Mouse (Mus musculus): ENCODE measurements around the gene Angel1. TPM values are rescaled to one million over a fixed set of nuclear protein-coding genes. Genes with fewer than 3 reads are reported as not detected.
A peak's percentile ranks its signal among the peaks of the same experiment; 100 is the strongest.

The Angel1 gene
- polyA plus RNA-seq, 1 experiment from 2014 or later: 0.80 TPM

DNA sequence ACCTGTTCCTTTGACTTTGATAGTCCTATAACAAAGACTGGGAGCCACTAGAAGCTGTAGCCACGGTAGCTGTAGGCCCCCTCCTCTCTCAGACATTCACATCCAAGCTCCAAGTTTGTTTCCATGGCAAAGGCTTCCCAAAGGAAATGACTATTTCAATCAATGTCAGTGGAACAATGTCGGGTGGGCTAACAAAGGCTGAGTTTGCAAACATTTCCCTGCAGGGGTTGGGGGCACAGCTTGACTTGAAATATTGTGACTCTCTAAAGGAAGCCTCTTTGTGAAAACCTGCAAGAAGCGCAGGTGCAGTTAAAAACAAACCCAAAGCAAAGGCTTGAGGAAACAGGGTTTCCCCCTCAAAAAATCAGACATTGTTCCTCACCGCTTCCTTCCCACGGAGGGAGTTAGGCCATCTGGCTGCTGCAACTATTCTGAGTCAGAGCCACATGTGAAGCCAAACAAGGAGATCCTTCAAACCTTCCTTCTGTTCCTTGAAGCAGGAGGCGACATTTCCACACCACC lies 66.8 kb downstream of the Angel1 start:
- H3K9ac ChIP-seq (replicated peaks): no peak overlapping the region

DNA sequence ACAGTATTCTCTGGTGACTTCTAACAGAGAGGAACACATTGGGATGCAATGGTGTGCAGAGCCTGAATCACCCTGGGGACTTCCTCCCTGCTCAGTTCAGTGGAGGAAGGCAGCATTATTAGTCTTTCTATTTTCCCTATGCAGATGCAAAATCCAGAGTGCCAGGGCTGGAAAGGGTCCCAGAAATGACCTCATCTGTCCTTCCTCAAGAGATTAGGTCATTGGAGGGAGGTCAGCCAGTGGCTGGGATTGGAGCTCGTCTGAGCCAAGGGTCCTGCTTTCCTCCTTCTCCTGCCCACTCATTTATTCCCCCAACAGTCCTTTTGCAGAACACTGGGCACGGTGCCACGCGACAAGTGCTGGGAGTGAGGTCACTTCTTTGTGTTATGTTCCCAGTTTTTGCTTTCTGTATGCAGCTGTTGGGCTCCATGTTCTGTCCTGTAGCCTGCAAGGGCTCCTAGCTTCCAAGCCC lies 73.7 kb downstream of the Angel1 start:
- Histone ChIP-seq H3K4me2 (ENCODE audit: low read depth, low read length) (no peak overlapping the region), H3K9ac (replicated peaks) (no peak overlapping the region), H3K36me3 (replicated peaks; ENCODE audit: insufficient read depth, low read length) (no peaks in the 10 kb centered on the region), H3K27ac (ENCODE audit: low read depth) (no peak overlapping the region), H3K4me3 (ENCODE audit: low read depth, low read length) (no peak overlapping the region), H3K9me3 (ENCODE audit: low read length) (no peaks in the 10 kb centered on the region), H3K27me3 (ENCODE audit: insufficient read depth, low read length) (no peaks in the 10 kb centered on the region), H3K4me1 (ENCODE audit: insufficient read depth) (no peaks in the 10 kb centered on the region)
- ATAC-seq (no peak), DNase-seq (peak; percentile 26)
- 49% methylated on average over 4 of the region's 4 CpGs for WGBS (ENCODE audit: insufficient replicate concordance)
- TF ChIP-seq CTCF (IDR thresholded peaks at IDR 0.05; ENCODE audit: low read depth): no peak

More for the DNA sequence above, 66.8 kb downstream of the Angel1 start:
- Histone ChIP-seq H3K9me3 (ENCODE audit: low read length) (no peaks in the 10 kb centered on the region), H3K27me3 (ENCODE audit: insufficient read depth, low read length) (no peaks in the 10 kb centered on the region), H3K4me1 (ENCODE audit: insufficient read depth) (no peaks in the 10 kb centered on the region), H3K36me3 (replicated peaks; ENCODE audit: insufficient read depth, low read length) (no peaks in the 10 kb centered on the region), H3K27ac (ENCODE audit: low read depth) (peak overlapping the region; percentile 24; the same call in 1 of the 2 replicates), H3K4me3 (ENCODE audit: low read depth, low read length) (no peak overlapping the region), H3K4me2 (ENCODE audit: low read depth, low read length) (no peak overlapping the region)
- ATAC-seq (no peak), DNase-seq (no peak)
- WGBS (ENCODE audit: insufficient replicate concordance): 24% methylated on average over 6 of the region's 6 CpGs
- TF ChIP-seq EP300 (IDR thresholded peaks at IDR 0.05; ENCODE audit: low read depth) (no peak), CTCF (IDR thresholded peaks at IDR 0.05; ENCODE audit: low read depth) (no peak)

DNA sequence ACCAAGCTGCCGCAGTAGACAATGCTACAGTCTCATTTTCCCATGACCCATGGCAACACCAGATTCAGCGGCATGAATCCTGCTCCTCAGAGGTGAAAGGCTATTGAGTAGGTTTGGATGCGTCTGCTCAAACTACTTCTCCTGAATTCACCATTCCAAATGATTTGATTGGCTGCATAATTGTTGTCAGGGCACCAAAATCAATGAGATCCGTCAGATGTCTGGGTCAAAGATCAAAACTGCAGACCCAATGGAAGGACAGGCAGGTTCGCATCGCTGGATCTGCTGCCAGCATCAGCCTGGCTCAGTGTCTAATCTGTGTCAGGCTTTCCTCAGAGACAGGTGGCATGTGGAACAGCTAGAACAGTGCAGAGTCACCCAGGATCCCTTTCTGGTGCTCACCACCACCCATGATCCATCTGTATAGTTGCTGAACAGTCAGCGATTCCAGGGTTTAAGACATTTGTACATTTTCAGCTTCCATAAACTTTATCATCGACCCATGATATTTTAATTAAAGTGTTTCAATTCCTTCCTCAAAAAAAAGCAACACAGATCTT lies 74.9 kb downstream of the Angel1 start:
- Histone ChIP-seq H3K9ac (replicated peaks) (no peak overlapping the region), H3K4me1 (ENCODE audit: insufficient read depth) (no peaks in the 10 kb centered on the region), H3K4me3 (ENCODE audit: low read depth, low read length) (no peak overlapping the region), H3K36me3 (replicated peaks; ENCODE audit: insufficient read depth, low read length) (no peaks in the 10 kb centered on the region), H3K4me2 (ENCODE audit: low read depth, low read length) (no peak overlapping the region), H3K27me3 (ENCODE audit: insufficient read depth, low read length) (no peaks in the 10 kb centered on the region), H3K27ac (ENCODE audit: low read depth) (no peak overlapping the region), H3K9me3 (ENCODE audit: low read length) (no peaks in the 10 kb centered on the region)
- DNase-seq (no peak), ATAC-seq (no peak)
- TF ChIP-seq EP300 (IDR thresholded peaks at IDR 0.05; ENCODE audit: low read depth) (no peak), CTCF (IDR thresholded peaks at IDR 0.05; ENCODE audit: low read depth) (no peak)
- WGBS (ENCODE audit: insufficient replicate concordance): 77% methylated on average over 8 of the region's 8 CpGs

Other genes starting within 250 kb of the Angel1 start
- gene Vash1, start 47.8 kb downstream of the Angel1 start, polyA plus RNA-seq (2015; fragmentation: Nextera tagmentation; extraction: Ambion mirVana): 1.3 and 1.4 TPM in 2 replicates
- gene Lrrc74a, start 7.9 kb upstream of the Angel1 start, polyA plus RNA-seq (2015; fragmentation: Nextera tagmentation; extraction: Ambion mirVana): not detected in 2 replicates
- gene Irf2bpl, start 158.3 kb upstream of the Angel1 start, polyA plus RNA-seq (2015; fragmentation: Nextera tagmentation; extraction: Ambion mirVana): 5.0 and 5.3 TPM in 2 replicates
- gene Cipc, start 220.6 kb upstream of the Angel1 start, polyA plus RNA-seq (2015; fragmentation: Nextera tagmentation; extraction: Ambion mirVana): 4.4 and 4.7 TPM in 2 replicates